Mouse (Mus musculus): Measurements from ENCODE around the gene Bsdc1. TPM values are rescaled to one million over a fixed set of nuclear protein-coding genes. Genes with fewer than 3 reads are reported as not detected.

Bsdc1 gene
- polyA plus RNA-seq, 2 experiments, result 34.7 to 52.1 TPM

DNA sequence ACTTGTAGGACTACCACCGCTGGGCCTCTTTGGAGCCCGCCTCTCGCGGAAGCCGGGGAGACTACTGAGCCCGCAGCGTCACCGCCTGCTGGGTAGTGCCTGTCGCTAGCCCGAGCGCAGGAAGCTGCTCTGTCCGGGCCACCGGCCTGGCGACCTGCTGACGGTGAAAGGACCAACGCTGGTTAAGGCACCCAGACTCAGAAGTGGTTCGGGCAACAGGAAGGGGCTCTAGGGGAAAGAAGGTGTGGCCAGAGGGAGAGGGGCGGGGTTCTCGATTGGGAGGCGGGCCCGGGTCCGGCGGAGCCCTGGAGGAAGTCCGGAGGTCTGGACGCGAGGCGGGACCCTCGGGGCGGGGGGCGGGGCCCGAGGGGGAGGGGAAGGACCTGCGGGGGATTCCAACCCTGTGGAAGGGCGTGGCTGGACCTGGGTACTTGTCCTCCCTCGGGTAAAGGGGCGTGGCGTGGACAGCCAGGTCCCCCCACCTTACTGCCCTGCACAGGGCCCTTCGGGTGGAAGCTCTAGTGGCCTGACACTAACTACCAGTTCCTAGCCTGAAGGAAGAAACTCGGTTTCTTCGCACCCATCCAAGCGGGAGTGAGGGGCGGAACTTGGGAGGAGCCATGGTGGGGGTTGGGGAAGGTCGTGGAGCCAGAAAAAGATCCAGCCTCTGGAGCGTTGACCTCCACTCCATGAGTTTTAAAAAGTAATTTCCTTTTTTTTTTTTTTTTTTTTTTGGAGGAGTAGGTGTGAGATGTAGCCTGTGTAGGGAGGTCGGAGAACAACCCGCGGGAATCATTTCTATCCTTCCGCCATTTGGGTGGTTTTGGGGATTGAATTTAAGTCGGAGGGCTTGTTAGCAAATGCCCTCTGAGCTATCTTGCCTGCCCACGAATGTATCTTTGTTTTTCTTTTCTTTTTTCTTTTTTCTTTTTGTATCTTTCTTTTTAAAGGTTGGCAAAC is 39.5 kb downstream of the Bsdc1 start:
- Histone ChIP-seq H3K27ac (peak overlapping the region; percentile 57), H3K27me3 (ENCODE audit: control insufficient read depth, insufficient read depth, low read length) (peaks cover 2% of the 10 kb centered on the region; the same call in 1 of the 2 replicates), H3K9ac (replicated peaks) (peak overlapping the region; percentile 62), H3K4me3 (ENCODE audit: insufficient read depth in 1 of 2, low read depth in 2 of 2, low read length in 2 of 2) (peak overlapping the region; percentile 54 to 73), H3K4me2 (ENCODE audit: low read depth) (peak overlapping the region; percentile 67), H3K9me3 (ENCODE audit: control insufficient read depth, low read length) (no peaks in the 10 kb centered on the region), H3K4me1 (replicated peaks; ENCODE audit: control insufficient read depth in 2 of 2, insufficient read depth in 2 of 2, low read length in 1 of 2) (peaks cover 0 to 20% of the 10 kb centered on the region in 2 experiments; a peak in 3 of 4 replicates), H3K36me3 (replicated peaks; ENCODE audit: control insufficient read depth, insufficient read depth, low read depth) (no peaks in the 10 kb centered on the region)
- ATAC-seq (ENCODE audit: insufficient read depth) (peak; percentile 75), DNase-seq (ENCODE audit: low read depth in 3 of 3, low spot score in 3 of 3) (peak; percentile 53 to 55 (median 54))
- TF ChIP-seq CTCF (IDR thresholded peaks at IDR 0.05; ENCODE audit: low read depth), result peak; percentile 24; the same call in 1 of the 2 replicates
- no peak for TF ChIP-seq EP300 (IDR thresholded peaks at IDR 0.05; ENCODE audit: low read depth)
- WGBS (ENCODE audit: insufficient replicate concordance), result 3% methylated on average over 47 of the region's 49 CpGs

DNA sequence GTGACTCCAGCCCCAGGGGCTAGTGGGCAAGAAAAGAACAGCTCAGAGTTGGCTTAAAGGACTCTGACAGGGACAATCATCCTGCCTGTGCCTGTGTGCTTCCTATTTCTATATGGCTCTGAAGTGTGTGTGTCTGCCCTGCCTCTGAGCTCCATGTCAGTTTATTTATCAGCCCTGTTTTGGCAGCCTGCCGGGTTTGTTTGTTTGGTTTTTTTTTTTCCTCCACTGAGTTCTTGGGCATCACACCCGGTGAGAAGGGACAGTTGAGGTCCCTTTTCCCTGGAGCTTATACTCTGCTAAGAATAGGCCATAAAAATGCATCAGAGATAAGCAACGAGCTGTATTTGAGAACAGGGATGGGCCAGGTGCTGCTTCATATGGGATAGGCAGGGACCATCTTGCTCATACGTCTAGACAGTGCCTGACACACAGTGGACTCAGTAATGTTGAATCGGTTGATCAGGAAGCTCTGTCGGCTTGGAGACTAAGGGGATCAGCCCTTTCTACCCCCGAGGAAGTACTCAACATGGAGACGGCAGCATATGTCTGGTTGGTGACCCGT is 41.0 kb downstream of the Bsdc1 start:
- TF ChIP-seq CTCF (IDR thresholded peaks at IDR 0.05; ENCODE audit: low read depth) (no peak), EP300 (IDR thresholded peaks at IDR 0.05; ENCODE audit: low read depth) (no peak)
- WGBS (ENCODE audit: insufficient replicate concordance), result 29% methylated on average over 9 of the region's 9 CpGs

DNA sequence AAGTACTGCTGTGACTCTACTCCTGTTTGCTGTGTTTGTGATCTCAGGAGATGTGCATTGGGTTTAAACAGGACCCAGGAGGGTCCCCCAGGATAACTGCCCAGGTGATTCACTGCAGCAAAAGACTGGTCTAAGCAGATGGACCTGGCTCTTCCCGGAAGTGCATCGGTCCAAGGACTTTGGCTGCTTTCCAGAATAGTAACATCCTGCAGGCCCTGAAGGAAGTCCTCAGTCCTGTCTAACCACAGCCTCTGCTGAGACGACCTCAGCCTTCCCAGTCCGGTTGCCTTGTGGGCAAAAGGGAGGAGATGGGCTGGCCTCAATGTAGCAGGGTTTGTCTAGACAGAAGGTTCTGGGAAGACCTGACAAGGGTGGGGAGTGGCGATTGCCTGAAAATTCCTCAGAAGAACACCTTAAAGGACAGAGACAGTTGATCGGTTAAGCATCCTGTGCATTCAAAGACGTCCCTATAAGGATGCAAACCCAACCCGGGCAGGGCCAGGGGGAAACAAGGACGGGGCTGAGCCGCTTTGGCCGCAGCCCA is 41.6 kb downstream of the Bsdc1 start:
- Histone ChIP-seq H3K9ac (replicated peaks) (no peak overlapping the region), H3K9me3 (ENCODE audit: control insufficient read depth, low read length) (no peaks in the 10 kb centered on the region), H3K4me1 (replicated peaks; ENCODE audit: control insufficient read depth in 2 of 2, insufficient read depth in 2 of 2, low read length in 1 of 2) (peaks cover 0 to 14% of the 10 kb centered on the region in 2 experiments; a peak in 3 of 4 replicates), H3K36me3 (replicated peaks; ENCODE audit: control insufficient read depth, insufficient read depth, low read depth) (no peaks in the 10 kb centered on the region), H3K27me3 (ENCODE audit: control insufficient read depth, insufficient read depth, low read length) (no peaks in the 10 kb centered on the region; the same call in 1 of the 2 replicates), H3K4me2 (ENCODE audit: low read depth) (no peak overlapping the region), H3K27ac (no peak overlapping the region), H3K4me3 (ENCODE audit: insufficient read depth in 1 of 2, low read depth in 2 of 2, low read length in 2 of 2) (no peak overlapping the region)
- WGBS (ENCODE audit: insufficient replicate concordance), result 34% methylated on average over 11 of the region's 11 CpGs
- DNase-seq (ENCODE audit: low read depth in 3 of 3, low spot score in 3 of 3) (no peak), ATAC-seq (ENCODE audit: insufficient read depth) (no peak)
- TF ChIP-seq EP300 (IDR thresholded peaks at IDR 0.05; ENCODE audit: low read depth) (no peak), CTCF (IDR thresholded peaks at IDR 0.05; ENCODE audit: low read depth) (no peak)

More for the DNA sequence above, 41.0 kb downstream of the Bsdc1 start:
- Histone ChIP-seq H3K9me3 (ENCODE audit: control insufficient read depth, low read length) (no peaks in the 10 kb centered on the region), H3K27ac (no peak overlapping the region), H3K4me2 (ENCODE audit: low read depth) (no peak overlapping the region), H3K27me3 (ENCODE audit: control insufficient read depth, insufficient read depth, low read length) (no peaks in the 10 kb centered on the region; the same call in 1 of the 2 replicates), H3K4me3 (ENCODE audit: insufficient read depth in 1 of 2, low read depth in 2 of 2, low read length in 2 of 2) (no peak overlapping the region), H3K36me3 (replicated peaks; ENCODE audit: control insufficient read depth, insufficient read depth, low read depth) (no peaks in the 10 kb centered on the region), H3K9ac (replicated peaks) (no peak overlapping the region), H3K4me1 (replicated peaks; ENCODE audit: control insufficient read depth in 2 of 2, insufficient read depth in 2 of 2, low read length in 1 of 2) (peaks cover 0 to 15% of the 10 kb centered on the region in 2 experiments; a peak in 3 of 4 replicates)
- no peak for DNase-seq (ENCODE audit: low read depth in 3 of 3, low spot score in 3 of 3)
- no peak for ATAC-seq (ENCODE audit: insufficient read depth)

DNA sequence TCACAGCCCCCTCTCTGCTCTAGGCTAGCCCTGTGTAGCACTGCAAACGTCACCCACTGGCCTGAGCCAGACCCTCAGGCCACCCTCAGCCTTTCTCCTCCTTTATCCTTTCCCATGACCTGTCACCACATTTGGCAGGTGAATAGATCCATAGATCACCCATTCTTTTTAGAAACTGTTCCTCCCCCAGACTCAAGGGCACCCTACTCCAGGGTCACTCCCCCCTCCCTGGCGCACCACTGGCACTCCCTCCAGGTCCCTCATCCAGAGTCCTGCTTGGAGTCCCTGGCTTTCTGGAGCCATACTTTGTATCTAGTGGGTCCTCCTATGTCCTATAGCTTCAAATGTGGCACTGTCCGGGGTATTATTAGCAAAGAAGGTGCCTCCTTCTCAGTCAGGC is 44.1 kb downstream of the Bsdc1 start:
- WGBS (ENCODE audit: insufficient replicate concordance), result 68% methylated on average over 3 of the region's 3 CpGs
- H3K27ac ChIP-seq, result no peak overlapping the region
- no peak overlapping the region for H3K4me2 ChIP-seq (ENCODE audit: low read depth)
- no peak overlapping the region for H3K4me3 ChIP-seq (ENCODE audit: insufficient read depth in 1 of 2, low read depth in 2 of 2, low read length in 2 of 2)
- H3K9me3 ChIP-seq (ENCODE audit: control insufficient read depth, low read length), result no peaks in the 10 kb centered on the region
- no peak for TF ChIP-seq EP300 (IDR thresholded peaks at IDR 0.05; ENCODE audit: low read depth)
- TF ChIP-seq CTCF (IDR thresholded peaks at IDR 0.05; ENCODE audit: low read depth), result no peak
- ATAC-seq (ENCODE audit: insufficient read depth) (no peak), DNase-seq (ENCODE audit: low read depth in 3 of 3, low spot score in 3 of 3) (no peak)
- H3K36me3 ChIP-seq (replicated peaks; ENCODE audit: control insufficient read depth, insufficient read depth, low read depth), result no peaks in the 10 kb centered on the region
- peaks cover 0 to 6% of the 10 kb centered on the region in 2 experiments; a peak in 2 of 4 replicates for H3K4me1 ChIP-seq (replicated peaks; ENCODE audit: control insufficient read depth in 2 of 2, insufficient read depth in 2 of 2, low read length in 1 of 2)
- H3K9ac ChIP-seq (replicated peaks), result no peak overlapping the region
- H3K27me3 ChIP-seq (ENCODE audit: control insufficient read depth, insufficient read depth, low read length), result no peaks in the 10 kb centered on the region; the same call in 1 of the 2 replicates
